Mouse (Mus musculus) fat pad, adult 2 months (tissue): ENCODE data around the gene Ceacam2.
"Not testable (repeated sequence)": the region's sequence is repeated elsewhere in the genome, so short reads cannot be mapped to it uniquely, and the experiment has no call there.

Source experiments
- DNase-seq: peaks from one replicate; pipeline ENCODE4 v3.0.0-alpha.2; 2011; ENCODE audit warnings: low read depth, low spot score; ENCODE audit errors: extremely low read depth

The Ceacam2 gene

GRCm38 (mm10) chr7:25539376-25539907 lies at the start of gene Ceacam2:
Gene Ceacam2, minus strand, starts transcription at chr7:25539857.
- DNase-seq: not testable (repeated sequence)

GRCm38 (mm10) chr7:25585351-25586204 lies 45.9 kb upstream of the Ceacam2 start:
- no peak for DNase-seq

- no peak for DNase-seq
Measured at GRCm38 (mm10) chr7:25584651-25585050, 45.0 kb upstream of the Ceacam2 start.

GRCm38 (mm10) chr7:25582301-25582810 lies 42.7 kb upstream of the Ceacam2 start:
- no peak for DNase-seq

GRCm38 (mm10) chr7:25579441-25579840 lies 39.8 kb upstream of the Ceacam2 start:
- no peak for DNase-seq

- not testable (repeated sequence) for DNase-seq
Measured at GRCm38 (mm10) chr7:25576793-25577437, 37.3 kb upstream of the Ceacam2 start.

GRCm38 (mm10) chr7:25576308-25576707 lies 36.7 kb upstream of the Ceacam2 start:
- DNase-seq: not testable (repeated sequence)

- DNase-seq: peak; percentile 16
Measured at GRCm38 (mm10) chr7:25575870-25576269, 36.2 kb upstream of the Ceacam2 start.

GRCm38 (mm10) chr7:25575105-25575504 lies 35.4 kb upstream of the Ceacam2 start:
- DNase-seq: no peak

GRCm38 (mm10) chr7:25573806-25574205 lies 34.1 kb upstream of the Ceacam2 start:
- not testable (repeated sequence) for DNase-seq

- DNase-seq: no peak
Measured at GRCm38 (mm10) chr7:25568721-25569120, 29.1 kb upstream of the Ceacam2 start.

- not testable (repeated sequence) for DNase-seq
Measured at GRCm38 (mm10) chr7:25541464-25541863, 1.8 kb upstream of the Ceacam2 start.

GRCm38 (mm10) chr7:25539954-25540353 lies 297 bp upstream of the Ceacam2 start:
- DNase-seq: not testable (repeated sequence)

- DNase-seq: no peak
Measured at GRCm38 (mm10) chr7:25530837-25531236, 8.8 kb downstream of the Ceacam2 start.

GRCm38 (mm10) chr7:25516070-25516777 lies 23.4 kb downstream of the Ceacam2 start:
- DNase-seq: not testable (repeated sequence)

GRCm38 (mm10) chr7:25515667-25516066 lies 24.0 kb downstream of the Ceacam2 start:
- DNase-seq: not testable (repeated sequence)

- DNase-seq: no peak
Measured at GRCm38 (mm10) chr7:25509925-25510324, 29.7 kb downstream of the Ceacam2 start.

- no peak for DNase-seq
Measured at GRCm38 (mm10) chr7:25494649-25495048, 45.0 kb downstream of the Ceacam2 start.

GRCm38 (mm10) chr7:25490698-25491097 lies 49.0 kb downstream of the Ceacam2 start:
- not testable (repeated sequence) for DNase-seq

GRCm38 (mm10) chr7:25489382-25489781 lies 50.3 kb downstream of the Ceacam2 start:
- DNase-seq: not testable (repeated sequence)

- no peak for DNase-seq
Measured at GRCm38 (mm10) chr7:25486186-25486585, 53.5 kb downstream of the Ceacam2 start.
